Mouse (Mus musculus) small intestine, adult 2 months (tissue): ENCODE data around the gene Prrt3.

ENCODE experiments used
- CTCF ChIP-seq: fragments of 200-500 bp; IDR thresholded peaks from 2 replicates; pipeline ENCODE4 v1.5.1; 2012; ENCODE audit warnings: low read depth, mild to moderate bottlenecking, control low read depth, inconsistent platforms, low read length, moderate library complexity, mixed read lengths; ENCODE audit not compliant: insufficient replicate concordance, insufficient read length; ENCODE audit errors: extremely low read depth
- POLR2A ChIP-seq: fragments of 200-500 bp; IDR thresholded peaks from 2 replicates; pipeline ENCODE4 v1.6.1; 2012; ENCODE audit warnings: low read depth, mild to moderate bottlenecking, control low read depth, inconsistent platforms, low read length, moderate library complexity

DNA sequence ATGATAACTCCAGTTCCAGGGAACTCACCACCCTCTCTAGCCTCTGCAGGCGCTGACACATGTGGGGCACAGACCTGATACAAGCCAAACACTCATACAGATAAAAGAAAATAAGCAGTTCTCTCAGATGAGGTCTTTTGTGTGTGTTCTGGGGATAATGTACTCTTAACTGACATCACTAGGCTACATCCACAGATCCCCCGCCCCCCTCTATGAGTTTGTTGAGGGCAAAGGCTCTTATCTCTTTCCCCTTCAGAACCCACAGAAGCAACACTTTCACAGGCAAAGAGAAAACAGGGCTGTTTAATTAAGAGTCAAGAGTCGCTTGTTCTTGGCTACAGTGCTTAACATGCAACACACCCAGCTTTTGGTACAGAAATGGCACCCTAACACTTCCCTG, 12.9 kb upstream of the Prrt3 start:
- TF ChIP-seq CTCF (no peak), POLR2A (no peak)
